Mouse (Mus musculus): ENCODE measurements around the gene Prol1. TPM values are rescaled to one million over a fixed set of nuclear protein-coding genes. Genes with fewer than 3 reads are reported as not detected.

Prol1 gene
- total and polyA plus RNA-seq, 2 experiments from 2014 or later = not detected

- no peaks in the 10 kb centered on the region for H3K36me3 ChIP-seq (ENCODE audit: insufficient read depth)
- TF ChIP-seq CTCF (IDR thresholded peaks at IDR 0.05; ENCODE audit: low read depth) = no peak
- whole genome bisulfite sequencing = 87% methylated on average over 6 of the region's 6 CpGs
- no peaks in the 10 kb centered on the region for H3K9me3 ChIP-seq (ENCODE audit: low read length)
- no peak for DNase-seq
- H3K4me1 ChIP-seq (ENCODE audit: insufficient read depth) = no peaks in the 10 kb centered on the region
- no peaks in the 10 kb centered on the region for H3K27me3 ChIP-seq (ENCODE audit: insufficient read depth, low read length)
- ATAC-seq = no peak
- no peak overlapping the region for H3K4me3 ChIP-seq (ENCODE audit: low read depth, low read length)
- H3K4me2 ChIP-seq (ENCODE audit: low read depth) = no peak overlapping the region
- H3K9ac ChIP-seq = no peak overlapping the region
- H3K27ac ChIP-seq (ENCODE audit: low read depth, low read length) = no peak overlapping the region
Measured at GRCm38 (mm10) chr5:88372563-88372962, 55.5 kb downstream of the Prol1 start.

GRCm38 (mm10) chr5:88375808-88376207 is 58.7 kb downstream of the Prol1 start, which contains the start of gene Amtn:
Amtn (plus strand) TSS chr5:88376108.
- H3K36me3 ChIP-seq (ENCODE audit: insufficient read depth) = no peaks in the 10 kb centered on the region
- H3K4me2 ChIP-seq (ENCODE audit: low read depth) = no peak within 1 kb of the TSS
- no peaks in the 10 kb centered on the region for H3K27me3 ChIP-seq (ENCODE audit: insufficient read depth, low read length)
- H3K4me3 ChIP-seq (ENCODE audit: low read depth, low read length) = no peak within 1 kb of the TSS
- 87% methylated on average over 4 of the region's 4 CpGs for WGBS
- DNase-seq (no peak), ATAC-seq (no peak)
- no peaks in the 10 kb centered on the region for H3K9me3 ChIP-seq (ENCODE audit: low read length)
- H3K4me1 ChIP-seq (ENCODE audit: insufficient read depth) = no peaks in the 10 kb centered on the region
- H3K9ac ChIP-seq = no peak within 1 kb of the TSS
- no peak for TF ChIP-seq CTCF (IDR thresholded peaks at IDR 0.05; ENCODE audit: low read depth)
- H3K27ac ChIP-seq (ENCODE audit: low read depth, low read length) = no peak within 1 kb of the TSS

Other genes with a start within 250 kb of the Prol1 start
- gene Smr2, start 230.8 kb upstream of the Prol1 start, total RNA-seq (2014; rRNA removed) = not detected in 2 replicates
- gene Smr2, start 230.8 kb upstream of the Prol1 start, polyA plus RNA-seq (2015; fragmentation: Nextera tagmentation; extraction: Ambion mirVana) = not detected in 2 replicates
- not detected in 2 replicates for gene Gm11116, start 205.8 kb upstream of the Prol1 start, total RNA-seq (2014; rRNA removed)
- not detected in 2 replicates for gene Gm11116, start 205.8 kb upstream of the Prol1 start, polyA plus RNA-seq (2015; fragmentation: Nextera tagmentation; extraction: Ambion mirVana)
- not detected in 2 replicates for gene Gm11115, start 163.2 kb upstream of the Prol1 start, total RNA-seq (2014; rRNA removed)
- gene Gm11115, start 163.2 kb upstream of the Prol1 start, polyA plus RNA-seq (2015; fragmentation: Nextera tagmentation; extraction: Ambion mirVana) = not detected in 2 replicates
- gene Gm7714, start 48.4 kb upstream of the Prol1 start, total RNA-seq (2014; rRNA removed) = not detected in 2 replicates
- not detected in 2 replicates for gene Gm7714, start 48.4 kb upstream of the Prol1 start, polyA plus RNA-seq (2015; fragmentation: Nextera tagmentation; extraction: Ambion mirVana)
- not detected in 2 replicates for gene Amtn, start 58.8 kb downstream of the Prol1 start, total RNA-seq (2014; rRNA removed)
- gene Amtn, start 58.8 kb downstream of the Prol1 start, polyA plus RNA-seq (2015; fragmentation: Nextera tagmentation; extraction: Ambion mirVana) = not detected in 2 replicates
- not detected in 2 replicates for gene Ambn, start 138.7 kb downstream of the Prol1 start, total RNA-seq (2014; rRNA removed)
- not detected in 2 replicates for gene Ambn, start 138.7 kb downstream of the Prol1 start, polyA plus RNA-seq (2015; fragmentation: Nextera tagmentation; extraction: Ambion mirVana)
- gene Enam, start 170.7 kb downstream of the Prol1 start, total RNA-seq (2014; rRNA removed) = not detected in 2 replicates
- gene Enam, start 170.7 kb downstream of the Prol1 start, polyA plus RNA-seq (2015; fragmentation: Nextera tagmentation; extraction: Ambion mirVana) = not detected in 2 replicates
- gene Jchain, start 210.6 kb downstream of the Prol1 start, total RNA-seq (2014; rRNA removed) = 0.14 and 0.23 TPM in 2 replicates
- 0.28 and 0.33 TPM in 2 replicates for gene Jchain, start 210.6 kb downstream of the Prol1 start, polyA plus RNA-seq (2015; fragmentation: Nextera tagmentation; extraction: Ambion mirVana)
- 25.9 and 29.6 TPM in 2 replicates for gene Utp3, start 237.2 kb downstream of the Prol1 start, total RNA-seq (2014; rRNA removed)
- 44.6 and 53.9 TPM in 2 replicates for gene Utp3, start 237.2 kb downstream of the Prol1 start, polyA plus RNA-seq (2015; fragmentation: Nextera tagmentation; extraction: Ambion mirVana)
- 291 and 319 TPM in 2 replicates for gene Rufy3, start 247.7 kb downstream of the Prol1 start, total RNA-seq (2014; rRNA removed)
- 133 and 214 TPM in 2 replicates for gene Rufy3, start 247.7 kb downstream of the Prol1 start, polyA plus RNA-seq (2015; fragmentation: Nextera tagmentation; extraction: Ambion mirVana)